Mouse (Mus musculus): ENCODE results near the gene Casp14. TPM values are rescaled to one million over a fixed set of nuclear protein-coding genes. Genes with fewer than 3 reads are reported as not detected.

The Casp14 gene
- not detected in 2 replicates for polyA plus RNA-seq (2012)

DNA sequence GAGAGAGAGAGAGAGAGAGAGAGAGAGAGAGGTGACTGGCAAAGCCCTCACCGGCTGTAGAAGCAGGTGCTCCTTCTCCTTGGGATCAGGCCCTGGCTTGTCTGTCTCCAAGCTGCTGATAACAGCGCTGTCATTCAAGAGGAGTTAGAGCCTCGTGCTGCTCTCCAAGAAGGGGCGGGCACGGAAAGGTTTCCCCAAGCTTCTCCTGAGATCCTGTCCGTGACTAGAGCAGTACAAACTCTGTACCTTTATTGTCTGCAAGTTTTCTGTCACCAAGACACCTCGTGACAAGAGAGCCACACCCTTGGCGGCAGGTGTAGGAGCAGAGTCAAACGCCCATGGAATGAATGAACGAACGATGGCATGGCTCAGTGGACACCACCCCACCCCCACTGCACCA lies at the start of gene Casp14:
Gene Casp14, minus strand, starts transcription at position 239 of the 400 bp plus-strand sequence.
- no peak for TF ChIP-seq GATA1 (IDR thresholded peaks at IDR 0.05; ENCODE audit: low read length)

DNA sequence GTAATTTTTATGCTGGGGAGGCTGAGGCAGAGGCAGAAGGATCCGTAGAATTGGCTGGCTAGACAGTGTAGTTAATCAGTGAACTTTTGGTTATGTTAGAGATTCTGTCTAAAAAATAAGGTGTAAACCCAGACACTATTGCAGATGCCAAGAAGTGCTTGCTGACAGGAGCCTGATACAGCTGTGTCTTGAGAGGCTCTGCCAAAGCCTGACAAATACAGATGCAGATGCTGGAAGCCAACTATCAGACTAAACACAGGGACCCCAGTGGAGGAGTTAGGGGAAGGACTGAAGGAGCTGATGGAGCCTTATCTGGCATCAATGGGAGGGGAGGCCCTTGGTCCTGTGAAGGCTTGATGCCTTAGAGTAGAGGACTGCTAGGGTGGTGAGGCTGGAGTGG lies 47.5 kb upstream of the Casp14 start:
- no peak for TF ChIP-seq GATA1 (IDR thresholded peaks at IDR 0.05; ENCODE audit: low read length)

GRCm38 (mm10) chr10:78756021-78756420 lies 37.9 kb upstream of the Casp14 start:
- no peak for TF ChIP-seq GATA1 (IDR thresholded peaks at IDR 0.05; ENCODE audit: low read length)

DNA sequence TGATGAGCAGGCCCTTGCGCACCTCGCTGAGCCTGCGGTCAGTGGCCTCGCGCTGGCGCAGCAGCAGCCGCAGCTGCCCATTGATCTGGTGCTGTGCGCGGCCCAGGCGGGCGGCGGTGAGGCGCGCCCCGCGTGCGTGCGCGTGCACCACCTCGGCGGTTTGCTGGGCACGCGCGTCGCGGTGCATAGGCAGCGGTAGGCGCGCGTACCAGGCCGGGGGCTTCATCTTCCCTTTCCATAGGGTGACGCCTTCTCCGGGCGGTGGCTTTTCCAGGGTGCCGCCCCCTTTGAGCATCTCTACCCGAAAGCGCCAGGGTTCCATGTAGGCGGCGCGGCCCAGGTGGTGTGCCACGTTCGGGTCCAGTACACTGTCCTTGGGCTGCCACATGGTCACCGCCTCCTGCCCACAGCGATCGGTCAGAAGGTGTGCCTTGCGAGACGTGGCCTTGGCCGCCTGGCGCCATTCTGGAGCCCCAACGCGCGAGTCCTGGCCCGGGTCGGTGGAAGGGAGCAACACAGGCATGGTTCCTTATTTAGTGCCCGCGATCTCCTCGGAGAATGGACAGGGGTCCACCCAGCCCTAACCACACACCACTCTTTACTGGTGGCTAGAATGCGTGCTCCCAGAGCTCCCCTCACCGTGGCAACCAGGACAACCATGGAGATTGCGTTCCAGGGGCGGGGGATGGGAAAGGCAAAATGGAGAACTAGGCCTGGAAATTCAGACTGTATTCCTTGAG lies 34.5 kb upstream of the Casp14 start, which contains the start of gene Ccdc105:
Gene Ccdc105, minus strand, starts transcription at position 614 of the 740 bp plus-strand sequence.
- TF ChIP-seq GATA1 (IDR thresholded peaks at IDR 0.05; ENCODE audit: low read length), result no peak

- TF ChIP-seq GATA1 (IDR thresholded peaks at IDR 0.05; ENCODE audit: low read length), result no peak
Measured at GRCm38 (mm10) chr10:78748946-78749345, 30.9 kb upstream of the Casp14 start.

DNA sequence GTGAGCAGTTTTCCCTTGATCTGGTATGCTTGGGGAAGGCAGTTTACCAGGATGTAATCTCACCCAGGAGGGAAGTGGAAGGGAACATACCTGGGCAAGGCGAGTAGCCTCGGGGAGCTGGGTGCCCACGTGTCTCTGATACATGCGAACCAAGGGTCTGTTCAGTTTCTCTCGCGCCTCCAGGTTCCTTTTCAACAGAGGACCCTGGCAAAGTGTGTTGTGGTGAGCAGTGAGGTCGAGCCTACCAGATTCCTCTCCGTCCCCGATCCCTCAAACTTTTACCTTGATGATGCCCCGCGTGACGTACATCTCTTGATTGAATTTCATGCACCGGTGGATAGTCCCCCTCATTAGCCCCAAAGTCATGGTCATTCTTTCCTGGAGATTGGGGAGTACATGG lies 30.1 kb upstream of the Casp14 start:
- no peak for TF ChIP-seq GATA1 (IDR thresholded peaks at IDR 0.05; ENCODE audit: low read length)

DNA sequence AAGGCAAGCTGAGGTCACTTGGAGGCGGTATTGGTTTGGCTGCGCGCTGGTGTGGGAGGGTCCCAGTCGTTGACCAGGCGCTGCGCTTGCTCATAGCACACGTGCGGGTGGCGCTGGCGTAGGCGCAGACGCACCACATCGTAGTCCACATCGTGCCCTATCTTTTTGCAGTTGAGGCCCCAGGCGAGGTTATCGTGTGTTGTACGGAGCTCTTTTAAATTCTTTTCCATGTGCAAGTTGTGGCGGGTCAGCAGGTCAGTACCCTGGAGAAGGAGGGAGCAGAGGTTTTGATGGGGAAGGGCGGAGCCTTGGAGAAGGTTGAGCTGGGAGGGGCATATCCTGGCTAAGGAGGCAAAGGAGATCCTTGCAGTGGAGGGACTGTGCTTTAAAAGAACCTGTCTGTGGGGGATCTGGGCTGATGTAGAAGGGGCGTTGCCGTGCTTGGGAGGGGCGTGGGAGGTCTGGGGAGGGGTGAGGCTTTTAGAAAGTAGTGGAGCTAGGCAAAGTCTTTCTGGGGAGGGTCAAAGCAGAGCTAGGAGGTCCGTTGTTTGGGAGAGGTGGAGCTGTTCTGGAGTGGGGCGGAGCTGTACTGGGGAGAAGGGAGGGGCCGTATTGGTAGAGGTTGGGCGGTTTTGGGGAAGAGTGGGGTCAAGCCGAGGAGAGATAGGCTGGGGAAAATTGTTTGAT lies 29.1 kb upstream of the Casp14 start:
- no peak for TF ChIP-seq GATA1 (IDR thresholded peaks at IDR 0.05; ENCODE audit: low read length)

- no peak for TF ChIP-seq GATA1 (IDR thresholded peaks at IDR 0.05; ENCODE audit: low read length)
Measured at GRCm38 (mm10) chr10:78745453-78746232, 27.5 kb upstream of the Casp14 start.

DNA sequence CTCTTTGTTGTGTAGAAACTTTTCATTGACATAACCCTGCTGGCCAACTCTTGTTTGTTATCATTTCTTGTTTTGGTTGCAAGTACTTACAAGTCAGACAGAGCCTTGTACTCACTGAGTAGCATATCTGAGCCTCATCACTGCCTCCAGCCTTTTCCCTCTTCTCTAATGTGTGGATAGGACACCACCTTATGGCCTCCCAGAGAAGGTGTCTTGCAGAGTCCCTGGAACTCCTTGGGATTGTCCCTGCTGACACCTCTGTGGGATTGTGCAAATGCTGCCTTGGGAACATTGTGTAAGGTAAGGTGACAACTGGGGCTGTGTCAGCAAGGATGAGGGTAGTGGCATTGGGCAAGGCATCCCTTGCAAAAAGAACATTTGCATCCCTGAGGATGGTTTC lies 25.6 kb upstream of the Casp14 start:
- no peak for TF ChIP-seq GATA1 (IDR thresholded peaks at IDR 0.05; ENCODE audit: low read length)

- no peak for TF ChIP-seq GATA1 (IDR thresholded peaks at IDR 0.05; ENCODE audit: low read length)
Measured at GRCm38 (mm10) chr10:78739821-78740220, 21.7 kb upstream of the Casp14 start.

DNA sequence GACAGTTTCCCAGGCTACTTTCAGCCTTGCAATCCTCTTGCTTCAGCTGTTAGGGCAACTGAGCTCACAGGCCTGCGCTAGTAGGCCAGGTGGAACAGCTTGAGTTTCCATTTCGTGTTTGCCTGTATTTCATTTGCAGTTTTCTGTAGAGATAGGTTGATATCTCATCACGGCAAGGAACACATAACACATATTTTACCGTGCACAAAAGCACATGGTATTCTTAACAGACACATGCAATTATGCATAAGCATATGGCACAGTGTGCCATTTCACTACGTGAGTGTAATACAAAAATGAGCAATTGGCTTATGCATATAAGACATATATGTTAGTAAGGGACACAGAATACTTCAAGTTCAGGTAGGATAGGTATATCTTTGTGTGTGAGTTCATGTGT lies 9.8 kb upstream of the Casp14 start:
- TF ChIP-seq GATA1 (IDR thresholded peaks at IDR 0.05; ENCODE audit: low read length), result no peak

- no peak for TF ChIP-seq GATA1 (IDR thresholded peaks at IDR 0.05; ENCODE audit: low read length)
Measured at GRCm38 (mm10) chr10:78727035-78727434, 8.9 kb upstream of the Casp14 start.

DNA sequence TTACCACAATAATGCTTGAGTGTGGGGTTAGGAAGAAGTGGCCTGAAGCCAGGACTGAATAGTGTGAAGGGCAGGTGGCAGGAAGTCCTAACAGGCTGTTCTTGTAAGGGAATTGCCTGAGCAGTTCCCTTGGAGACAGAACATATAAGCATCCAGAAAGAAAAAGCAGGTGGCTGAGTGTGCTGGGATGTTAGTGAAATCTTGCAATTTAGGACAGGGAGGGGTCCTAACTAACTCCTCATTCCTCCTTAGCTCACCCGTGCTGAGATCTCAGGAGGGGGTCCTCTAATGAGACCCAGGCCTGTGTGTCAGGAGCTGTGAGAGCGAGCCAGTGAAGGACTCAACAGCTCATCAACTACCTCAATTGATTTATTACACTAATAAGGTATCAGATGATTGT lies 5.3 kb upstream of the Casp14 start:
- TF ChIP-seq GATA1 (IDR thresholded peaks at IDR 0.05; ENCODE audit: low read length), result no peak

DNA sequence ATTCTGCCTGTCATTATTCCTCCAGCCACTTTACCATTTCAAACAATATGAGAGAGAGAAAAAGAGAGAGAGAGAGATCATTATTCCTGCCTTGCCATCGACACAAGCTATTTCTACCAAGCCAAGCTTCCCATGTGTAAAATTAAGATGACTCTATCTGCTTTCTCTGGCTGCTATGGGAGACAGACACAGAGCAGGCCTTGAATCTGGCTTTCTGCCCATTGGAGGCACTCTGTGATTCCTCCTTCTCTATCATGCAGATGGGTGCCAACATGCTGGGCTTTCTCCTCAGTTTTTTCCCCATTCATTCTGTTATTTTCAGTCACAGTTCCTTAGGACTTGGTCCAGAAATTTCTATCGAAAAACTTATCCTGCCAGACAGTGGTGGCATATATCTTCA lies 4.6 kb upstream of the Casp14 start:
- TF ChIP-seq GATA1 (IDR thresholded peaks at IDR 0.05; ENCODE audit: low read length), result no peak

- no peak for TF ChIP-seq GATA1 (IDR thresholded peaks at IDR 0.05; ENCODE audit: low read length)
Measured at GRCm38 (mm10) chr10:78722036-78722435, 3.9 kb upstream of the Casp14 start.

DNA sequence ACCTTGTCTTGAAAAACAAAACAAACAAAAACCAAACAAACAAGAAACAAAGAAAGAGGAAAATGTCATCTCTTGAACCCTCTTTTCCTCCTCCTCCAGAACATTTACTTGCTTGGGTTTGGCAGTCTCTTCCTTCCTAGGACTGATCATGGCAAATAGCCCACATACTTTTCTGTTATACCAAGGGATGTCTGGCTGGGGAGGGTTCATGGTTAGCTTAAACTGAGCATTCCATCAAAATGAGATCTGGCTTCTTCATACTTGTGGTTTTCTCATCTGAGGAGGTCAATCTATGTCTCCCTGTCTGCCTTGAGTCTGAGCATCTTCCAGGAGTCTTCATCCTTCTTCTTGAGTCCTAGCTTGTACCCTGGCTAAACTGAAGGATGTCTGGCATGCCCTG lies 1.9 kb downstream of the Casp14 start:
- TF ChIP-seq GATA1 (IDR thresholded peaks at IDR 0.05; ENCODE audit: low read length), result no peak
